Mouse (Mus musculus) naive thymus-derived CD4-positive, alpha-beta T cell, adult 5 months (primary cell): Measurements from ENCODE around the gene Tbx15. TPM values are rescaled to one million over a fixed set of nuclear protein-coding genes. Genes with fewer than 3 reads are reported as not detected.

Source experiments
- polyA plus RNA-seq: library from polyadenylated mRNA; unstranded; fragments of 100-300 nt; shearing (Covaris generic); gene quantifications from one replicate; pipeline ENCODE4 v1.2.1, GENCODE M21; 2017

The Tbx15 gene
- not detected for polyA plus RNA-seq

DNA sequence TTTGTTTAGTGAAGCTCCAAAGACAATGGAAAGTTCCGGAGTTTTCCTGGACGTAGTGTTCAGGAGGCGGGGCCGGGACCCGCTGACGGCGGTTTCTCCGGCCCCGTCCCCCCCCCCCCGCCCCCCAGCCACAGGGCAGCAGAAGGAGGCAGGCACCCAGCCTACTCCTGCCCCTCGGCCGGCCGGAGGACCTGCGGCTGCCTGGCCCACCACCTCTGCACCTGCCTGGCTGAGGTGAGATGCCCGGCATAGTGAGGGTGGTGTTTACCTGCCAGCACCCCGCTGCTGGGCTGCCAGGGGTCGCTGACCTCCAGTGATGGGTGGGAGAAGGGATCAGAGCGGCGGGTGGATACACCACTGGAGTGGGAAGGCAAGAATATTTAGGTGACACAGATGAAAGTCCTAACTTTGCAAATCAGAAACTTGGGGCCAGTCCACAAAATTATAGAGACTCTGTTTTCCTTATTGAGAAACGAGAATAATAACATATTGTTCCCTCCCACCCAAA is at the start of gene Tbx15:
TSS of gene Tbx15 (plus strand) at position 169 of the 508 bp plus-strand sequence.

Other genes starting within 250 kb of the Tbx15 start
- gene Wars2, start 99.3 kb upstream of the Tbx15 start, polyA plus RNA-seq, result 6.8 TPM